Mouse (Mus musculus) hindbrain, embryonic 14.5 days (tissue): Measurements from ENCODE around the gene Cbfa2t2. TPM values are rescaled to one million over a fixed set of nuclear protein-coding genes. Genes with fewer than 3 reads are reported as not detected.

Experiments used
- ATAC-seq: fragments of 200-750 bp; cut with Nextera tagmentation; 2 replicates; pipeline ENCODE4 v1.8.0; 2017; ENCODE audit warnings: moderate number of reproducible peaks, mild to moderate bottlenecking, moderate TSS enrichment, moderate library complexity; ENCODE audit not compliant: low FRiP score
- DNase-seq: peaks from one replicate; pipeline ENCODE4 v3.0.0-alpha.2; 2015; ENCODE audit warnings: low spot score
- H3K27ac ChIP-seq: fragments of 300-500 bp; sonication (generic); 2 replicates; pipeline ENCODE4 v1.5.1; 2014; ENCODE audit warnings: mild to moderate bottlenecking, moderate library complexity
- H3K27me3 ChIP-seq: fragments of 300-500 bp; sonication (generic); 2 replicates; pipeline ENCODE4 v1.6.1; 2014; ENCODE audit warnings: mild to moderate bottlenecking, low read length, mixed read lengths; ENCODE audit not compliant: control insufficient read depth, insufficient read depth
- H3K36me3 ChIP-seq: fragments of 300-500 bp; sonication (generic); replicated peaks from 2 replicates; pipeline ENCODE4 v1.6.1; 2014; ENCODE audit not compliant: control insufficient read depth, insufficient read depth
- H3K4me1 ChIP-seq: fragments of 300-500 bp; sonication (generic); replicated peaks from 2 replicates; pipeline ENCODE4 v1.6.1; 2014; ENCODE audit warnings: antibody characterized with exemption, low read length, mixed read lengths; ENCODE audit not compliant: control insufficient read depth, insufficient read depth
- H3K4me2 ChIP-seq: fragments of 300-500 bp; sonication (generic); replicated peaks from 2 replicates; pipeline ENCODE4 v1.6.1; 2014; ENCODE audit warnings: mild to moderate bottlenecking, moderate library complexity
- H3K4me3 ChIP-seq: fragments of 300-500 bp; sonication (generic); replicated peaks from 2 replicates; pipeline ENCODE4 v1.5.1; 2014; ENCODE audit warnings: mild to moderate bottlenecking, low read length
- H3K9ac ChIP-seq: fragments of 300-500 bp; sonication (generic); 2 replicates; pipeline ENCODE4 v1.6.1; 2014
- H3K9me3 ChIP-seq: fragments of 300-500 bp; sonication (generic); 2 replicates; pipeline ENCODE4 v1.6.1; 2016; ENCODE audit warnings: low read length; ENCODE audit not compliant: control insufficient read depth
- WGBS: fragments of 180-500 bp; shearing (Covaris S2); extraction: QIAGEN DNeasy Blood & Tissue Kit; methylation state at CpG from one replicate; pipeline ENCODE4 v1.1.7; 2014; 5-methylcytosine and 5-hydroxymethylcytosine counted together
- polyA plus RNA-seq: library from polyadenylated mRNA; unstranded; fragments of >200 nt; fragmentation: Nextera tagmentation; extraction: Ambion mirVana; gene quantifications from 2 replicates; pipeline ENCODE4 v1.2.1, GENCODE M21; 2014

The Cbfa2t2 gene
- polyA plus RNA-seq, 1 experiment from 2014 or later, result 48.0 TPM

- H3K4me1 ChIP-seq, result peaks cover 12% of the 10 kb centered on the region
- peaks cover 38% of the 10 kb centered on the region for H3K36me3 ChIP-seq
- H3K27me3 ChIP-seq, result no peaks in the 10 kb centered on the region
- 0 out of 2 replicates have a peak overlapping the region, but pooled peaks have one; percentile 31 for H3K9ac ChIP-seq
- no peak overlapping the region for H3K4me2 ChIP-seq
- WGBS, result 50% methylated on average over 2 of the region's 2 CpGs
- ATAC-seq (no peak), DNase-seq (no peak)
- no peak overlapping the region for H3K4me3 ChIP-seq
- no peaks in the 10 kb centered on the region for H3K9me3 ChIP-seq
- H3K27ac ChIP-seq, result peak overlapping the region; percentile 49
Observed at GRCm38 (mm10) chr2:154538310-154538709, 102.0 kb downstream of the Cbfa2t2 start.

GRCm38 (mm10) chr2:154538710-154539109 lies 102.4 kb downstream of the Cbfa2t2 start:
- Histone ChIP-seq H3K4me1 (peaks cover 12% of the 10 kb centered on the region), H3K4me3 (no peak overlapping the region), H3K4me2 (no peak overlapping the region), H3K9me3 (no peaks in the 10 kb centered on the region), H3K27me3 (no peaks in the 10 kb centered on the region), H3K27ac (peak overlapping the region; percentile 49), H3K9ac (0 out of 2 replicates have a peak overlapping the region, but pooled peaks have one; percentile 31), H3K36me3 (peaks cover 34% of the 10 kb centered on the region)
- DNase-seq, result no peak
- 34% methylated on average over 3 of the region's 3 CpGs for WGBS
- ATAC-seq, result no peak

- H3K9ac ChIP-seq, result no peak overlapping the region
- ATAC-seq, result no peak
- H3K4me1 ChIP-seq, result peaks cover 12% of the 10 kb centered on the region
- H3K4me2 ChIP-seq, result no peak overlapping the region
- H3K27me3 ChIP-seq, result no peaks in the 10 kb centered on the region
- WGBS, result 72% methylated on average over 3 of the region's 3 CpGs
- peak; percentile 66 for DNase-seq
- H3K36me3 ChIP-seq, result peaks cover 25% of the 10 kb centered on the region
- H3K4me3 ChIP-seq, result no peak overlapping the region
- no peaks in the 10 kb centered on the region for H3K9me3 ChIP-seq
- H3K27ac ChIP-seq, result no peak overlapping the region
Observed at GRCm38 (mm10) chr2:154539720-154540119, 103.4 kb downstream of the Cbfa2t2 start.

- Histone ChIP-seq H3K27me3 (no peaks in the 10 kb centered on the region), H3K27ac (no peak overlapping the region), H3K36me3 (peaks cover 6% of the 10 kb centered on the region), H3K9ac (no peak overlapping the region), H3K4me3 (no peak overlapping the region), H3K9me3 (no peaks in the 10 kb centered on the region), H3K4me1 (peaks cover 12% of the 10 kb centered on the region), H3K4me2 (no peak overlapping the region)
- ATAC-seq (no peak), DNase-seq (no peak)
- 80% methylated on average over 2 of the region's 2 CpGs for WGBS
Observed at GRCm38 (mm10) chr2:154541630-154542029, 105.3 kb downstream of the Cbfa2t2 start.

GRCm38 (mm10) chr2:154543567-154544347 lies 107.5 kb downstream of the Cbfa2t2 start:
- H3K36me3 ChIP-seq, result no peaks in the 10 kb centered on the region
- H3K9me3 ChIP-seq, result no peaks in the 10 kb centered on the region
- peak; percentile 63 for DNase-seq
- H3K9ac ChIP-seq, result no peak overlapping the region
- ATAC-seq, result peak; percentile 73; the same call in 1 of the 2 replicates
- no peaks in the 10 kb centered on the region for H3K27me3 ChIP-seq
- peak overlapping the region; percentile 75 for H3K27ac ChIP-seq
- 85% methylated on average over 9 of the region's 9 CpGs for WGBS
- H3K4me3 ChIP-seq, result no peak overlapping the region
- peaks cover 2% of the 10 kb centered on the region; the same call in 1 of the 2 replicates for H3K4me1 ChIP-seq
- H3K4me2 ChIP-seq, result no peak overlapping the region

- Histone ChIP-seq H3K27ac (no peak within 1 kb of the TSS), H3K36me3 (no peaks in the 10 kb centered on the region), H3K4me2 (no peak within 1 kb of the TSS), H3K27me3 (0 out of 2 replicates have a peak, but pooled peaks cover 9% of the 10 kb centered on the region), H3K4me3 (no peak within 1 kb of the TSS), H3K4me1 (peaks cover 12% of the 10 kb centered on the region), H3K9ac (no peak within 1 kb of the TSS), H3K9me3 (no peaks in the 10 kb centered on the region)
- ATAC-seq, result no peak
- no peak for DNase-seq
- 94% methylated on average over 10 of the region's 10 CpGs for WGBS
Observed at GRCm38 (mm10) chr2:154546711-154547110, 110.4 kb downstream of the Cbfa2t2 start, which contains the start of gene 1700003F12Rik. TSS of gene 1700003F12Rik (plus strand) at chr2:154547085.

DNA sequence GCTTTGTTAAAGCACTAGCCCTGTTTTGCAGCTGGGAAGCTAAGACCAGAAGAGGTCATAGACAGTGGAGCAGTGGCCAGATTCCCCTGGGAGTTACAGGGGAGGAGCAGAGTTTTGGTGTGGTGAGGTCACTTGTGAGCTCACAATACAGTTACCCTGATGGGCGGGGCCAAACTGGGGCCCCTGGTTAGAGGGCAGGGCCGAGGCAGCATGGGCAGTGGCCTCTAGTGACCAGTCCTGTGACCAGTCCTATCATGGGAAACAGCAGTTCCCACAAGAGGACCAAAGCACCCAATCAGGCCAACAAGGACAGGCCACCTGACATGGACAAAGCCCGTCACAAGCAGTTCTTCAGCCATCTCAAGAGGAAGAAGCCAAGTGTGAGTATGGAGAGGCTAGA lies 112.4 kb downstream of the Cbfa2t2 start:
- H3K4me1 ChIP-seq, result peaks cover 22% of the 10 kb centered on the region
- no peak overlapping the region for H3K9ac ChIP-seq
- ATAC-seq (no peak), DNase-seq (no peak)
- 0 out of 2 replicates have a peak, but pooled peaks cover 9% of the 10 kb centered on the region for H3K27me3 ChIP-seq
- H3K4me2 ChIP-seq, result no peak overlapping the region
- H3K4me3 ChIP-seq, result no peak overlapping the region
- no peak overlapping the region for H3K27ac ChIP-seq
- WGBS, result 46% methylated on average over 3 of the region's 3 CpGs
- no peaks in the 10 kb centered on the region for H3K9me3 ChIP-seq
- H3K36me3 ChIP-seq, result no peaks in the 10 kb centered on the region

DNA sequence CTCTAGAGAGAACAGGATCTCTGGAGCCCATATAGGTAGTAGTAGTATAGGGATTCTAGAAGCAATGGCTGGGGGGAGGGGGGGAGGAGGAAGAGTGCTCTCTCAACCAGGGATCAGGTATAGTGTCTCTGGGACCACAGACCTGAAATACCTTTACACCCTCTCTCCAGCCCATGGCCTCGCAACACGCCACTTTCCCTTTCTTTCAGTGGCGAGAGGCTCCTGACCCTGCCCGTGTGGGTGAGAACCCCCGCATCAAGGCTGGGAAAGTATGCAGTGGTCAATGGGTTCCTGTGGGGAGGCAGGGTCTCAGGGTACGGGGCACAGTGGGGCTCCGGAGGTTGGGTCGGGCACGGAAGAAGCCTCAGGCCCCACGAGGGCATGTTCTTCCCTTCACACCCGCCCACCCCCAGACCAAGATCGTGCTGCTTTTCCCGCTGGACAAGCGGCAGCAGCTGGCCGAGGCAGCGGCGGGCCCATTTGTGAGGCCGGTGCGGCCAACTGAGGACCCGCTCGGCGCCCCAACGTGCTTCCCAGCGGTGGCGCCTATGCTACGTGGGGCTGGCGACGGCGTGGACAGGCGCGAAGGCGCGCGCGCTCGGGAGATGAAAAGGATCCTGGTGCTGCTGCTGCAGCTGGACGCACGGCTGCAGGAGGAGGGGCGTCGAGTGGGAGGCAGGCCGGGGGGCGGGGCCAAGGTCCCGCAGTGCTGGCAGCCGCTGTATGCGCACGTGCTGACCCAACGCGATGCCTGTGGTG lies 113.0 kb downstream of the Cbfa2t2 start:
- Histone ChIP-seq H3K4me3 (peak overlapping the region; percentile 38), H3K9me3 (no peaks in the 10 kb centered on the region), H3K36me3 (no peaks in the 10 kb centered on the region), H3K27me3 (0 out of 2 replicates have a peak, but pooled peaks cover 9% of the 10 kb centered on the region), H3K4me2 (peak overlapping the region; percentile 94), H3K27ac (no peak overlapping the region), H3K4me1 (peaks cover 22% of the 10 kb centered on the region), H3K9ac (peak overlapping the region; percentile 64)
- DNase-seq, result peak; percentile 71
- 2% methylated on average over 48 of the region's 48 CpGs for WGBS
- peak; percentile 70 for ATAC-seq

DNA sequence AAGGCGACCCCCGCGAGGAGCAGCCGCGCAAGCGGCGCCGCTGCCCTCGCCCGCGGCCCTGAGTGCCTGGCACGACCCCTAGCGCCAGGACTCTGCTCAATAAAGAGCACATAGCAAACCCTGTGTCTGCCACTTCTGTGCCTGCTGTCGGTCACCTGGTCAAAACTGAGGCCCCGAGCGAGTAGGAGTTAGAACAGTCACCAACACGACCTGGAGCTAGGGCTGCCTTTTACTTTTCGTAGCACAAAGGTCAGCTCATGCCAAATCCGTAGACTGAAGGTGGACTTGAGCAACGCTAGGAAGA lies 113.6 kb downstream of the Cbfa2t2 start:
- ATAC-seq, result 0 out of 2 replicates have a peak, but pooled peaks have one; percentile 7
- Histone ChIP-seq H3K4me2 (peak overlapping the region; percentile 94), H3K9me3 (no peaks in the 10 kb centered on the region), H3K27me3 (0 out of 2 replicates have a peak, but pooled peaks cover 9% of the 10 kb centered on the region), H3K4me1 (peaks cover 22% of the 10 kb centered on the region), H3K4me3 (peak overlapping the region; percentile 38), H3K9ac (peak overlapping the region; percentile 64), H3K27ac (no peak overlapping the region), H3K36me3 (no peaks in the 10 kb centered on the region)
- no peak for DNase-seq
- WGBS, result 15% methylated on average over 20 of the region's 20 CpGs
